Mouse (Mus musculus): Measurements from ENCODE around the gene Plvap.

Gene Plvap

DNA sequence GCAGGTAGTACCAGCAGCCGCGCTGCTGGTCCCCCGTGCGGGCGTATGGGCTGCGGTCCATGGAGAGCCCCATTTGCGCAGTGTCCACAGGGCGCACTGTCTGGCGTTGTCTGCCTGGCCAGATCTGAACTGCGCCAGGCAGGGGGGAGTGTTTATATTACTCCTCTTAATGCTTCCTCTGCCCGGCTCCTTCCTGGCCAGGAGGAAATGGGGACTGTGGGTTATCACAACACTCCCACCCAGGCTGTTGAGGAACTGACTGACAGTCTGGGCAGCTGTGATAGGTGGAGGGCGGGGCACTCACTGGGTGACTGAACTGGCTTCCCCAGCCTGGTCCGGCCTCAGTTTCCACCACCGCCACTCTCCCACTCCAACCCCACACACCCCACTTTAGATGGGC lies at the start of gene Plvap:
Gene Plvap (minus strand): TSS at position 109 of the 400 bp plus-strand sequence.
- TF ChIP-seq CTCF (conservative IDR thresholded peaks at IDR 0.05; ENCODE audit: low read length) = no peak
- TF ChIP-seq NANOG (IDR thresholded peaks at IDR 0.05; ENCODE audit: borderline replicate concordance, low read length) = no peak
- no peak for TF ChIP-seq POU5F1 (IDR thresholded peaks at IDR 0.05; ENCODE audit: borderline replicate concordance, low read length)
- Histone ChIP-seq H3K4me3 (replicated peaks; ENCODE audit: low read length) (peak within 1 kb of the TSS; percentile 70), H3K36me3 (ENCODE audit: insufficient read depth, low read length) (no peaks in the 10 kb centered on the region), H3K27me3 (ENCODE audit: insufficient read depth, low read length) (peaks cover 61% of the 10 kb centered on the region), H3K4me1 (replicated peaks; ENCODE audit: low read depth, low read length) (peaks cover 46% of the 10 kb centered on the region), H3K9me3 (ENCODE audit: low read length) (no peaks in the 10 kb centered on the region)

DNA sequence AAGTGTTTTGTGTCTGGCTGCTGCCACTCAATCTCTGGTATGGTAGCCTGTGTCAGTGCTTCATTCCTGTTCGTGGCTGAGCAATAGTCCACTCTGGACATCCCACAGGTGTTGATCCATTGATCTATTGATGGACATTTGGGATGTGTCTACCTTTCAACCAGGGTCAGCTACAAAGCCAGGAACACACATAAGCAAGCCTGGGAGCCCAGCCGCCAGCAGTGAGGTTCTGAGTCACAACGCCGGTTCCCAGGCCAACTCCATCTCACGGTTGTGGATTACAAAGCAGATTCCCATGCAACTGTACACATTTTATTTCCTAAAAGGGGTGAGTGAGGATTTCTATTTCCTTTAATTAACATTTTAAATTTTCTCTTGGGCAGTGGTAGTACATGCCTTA lies 49.2 kb upstream of the Plvap start:
- H3K4me1 ChIP-seq (replicated peaks; ENCODE audit: low read depth, low read length) = peaks cover 33% of the 10 kb centered on the region
- no peak overlapping the region for H3K4me3 ChIP-seq (replicated peaks; ENCODE audit: low read length)
- TF ChIP-seq POU5F1 (IDR thresholded peaks at IDR 0.05; ENCODE audit: borderline replicate concordance, low read length) (no peak), NANOG (IDR thresholded peaks at IDR 0.05; ENCODE audit: borderline replicate concordance, low read length) (no peak), CTCF (conservative IDR thresholded peaks at IDR 0.05; ENCODE audit: low read length) (no peak)
- peaks cover 7% of the 10 kb centered on the region for H3K9me3 ChIP-seq (ENCODE audit: low read length)
- peaks cover 77% of the 10 kb centered on the region for H3K27me3 ChIP-seq (ENCODE audit: insufficient read depth, low read length)
- H3K36me3 ChIP-seq (ENCODE audit: insufficient read depth, low read length) = no peaks in the 10 kb centered on the region

DNA sequence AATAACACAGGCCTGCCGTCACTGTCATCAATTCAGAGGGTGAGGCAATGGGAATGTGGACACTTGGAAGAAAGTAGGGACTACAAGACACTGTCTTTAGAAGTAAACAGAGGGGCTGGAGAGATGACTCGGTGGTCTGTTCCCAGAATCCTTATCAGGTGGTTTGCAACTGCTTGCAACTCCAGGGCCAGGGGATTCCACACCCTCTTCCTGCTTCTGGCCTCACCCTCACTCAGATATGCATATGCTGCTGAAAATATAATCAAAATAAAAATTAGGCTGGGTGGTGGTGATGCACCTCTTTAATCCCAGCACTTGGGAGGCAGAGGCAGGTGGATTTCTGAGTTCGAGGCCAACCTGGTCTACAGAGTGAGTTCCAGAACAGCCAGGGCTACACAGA lies 48.5 kb upstream of the Plvap start:
- H3K4me1 ChIP-seq (replicated peaks; ENCODE audit: low read depth, low read length) = peaks cover 29% of the 10 kb centered on the region
- no peak overlapping the region for H3K4me3 ChIP-seq (replicated peaks; ENCODE audit: low read length)
- H3K27me3 ChIP-seq (ENCODE audit: insufficient read depth, low read length) = peaks cover 80% of the 10 kb centered on the region
- no peak for TF ChIP-seq CTCF (conservative IDR thresholded peaks at IDR 0.05; ENCODE audit: low read length)
- no peak for TF ChIP-seq NANOG (IDR thresholded peaks at IDR 0.05; ENCODE audit: borderline replicate concordance, low read length)
- no peak for TF ChIP-seq POU5F1 (IDR thresholded peaks at IDR 0.05; ENCODE audit: borderline replicate concordance, low read length)
- peaks cover 7% of the 10 kb centered on the region for H3K9me3 ChIP-seq (ENCODE audit: low read length)
- no peaks in the 10 kb centered on the region for H3K36me3 ChIP-seq (ENCODE audit: insufficient read depth, low read length)

DNA sequence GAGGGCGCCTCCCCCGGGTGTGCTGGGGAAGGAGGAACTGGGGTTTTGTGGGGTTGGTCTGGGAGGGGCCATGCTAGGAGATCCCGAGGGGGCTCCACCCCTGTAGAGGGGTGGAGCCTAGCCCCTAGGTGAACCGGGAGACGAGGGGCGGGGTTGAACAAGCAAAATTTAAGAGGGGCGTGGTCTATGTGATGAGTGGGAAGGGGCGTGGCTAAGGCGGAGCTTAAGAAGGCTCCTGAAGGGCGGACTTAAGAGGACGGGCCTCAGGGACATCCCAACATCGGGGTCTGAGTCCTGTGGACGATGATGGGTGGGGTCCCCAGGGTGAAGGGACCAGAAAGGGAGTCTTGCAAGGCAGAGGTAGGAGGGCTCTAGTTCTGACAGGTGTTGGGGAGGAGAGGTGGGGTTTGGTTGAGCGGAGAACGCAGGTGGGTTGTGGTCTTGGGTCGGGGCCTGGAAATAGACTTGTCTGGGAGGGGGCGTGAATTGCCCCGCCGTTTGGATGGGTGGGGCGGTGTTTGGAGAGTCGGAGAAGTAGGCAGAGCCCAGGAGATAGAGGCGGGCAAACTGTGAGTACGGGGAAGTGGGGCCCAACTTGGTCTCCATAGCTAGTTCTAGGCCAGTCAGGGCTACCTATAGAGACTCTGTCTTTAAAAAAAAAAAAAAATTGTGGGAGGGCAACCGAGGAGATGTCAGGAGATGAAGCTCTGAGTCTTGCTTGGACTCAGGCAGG lies 47.6 kb upstream of the Plvap start:
- Histone ChIP-seq H3K27me3 (ENCODE audit: insufficient read depth, low read length) (peaks cover 77% of the 10 kb centered on the region), H3K9me3 (ENCODE audit: low read length) (peaks cover 4% of the 10 kb centered on the region), H3K4me3 (replicated peaks; ENCODE audit: low read length) (peak overlapping the region; percentile 85), H3K4me1 (replicated peaks; ENCODE audit: low read depth, low read length) (peaks cover 37% of the 10 kb centered on the region), H3K36me3 (ENCODE audit: insufficient read depth, low read length) (no peaks in the 10 kb centered on the region)
- no peak for TF ChIP-seq NANOG (IDR thresholded peaks at IDR 0.05; ENCODE audit: borderline replicate concordance, low read length)
- TF ChIP-seq POU5F1 (IDR thresholded peaks at IDR 0.05; ENCODE audit: borderline replicate concordance, low read length) = no peak
- TF ChIP-seq CTCF (conservative IDR thresholded peaks at IDR 0.05; ENCODE audit: low read length) = no peak

DNA sequence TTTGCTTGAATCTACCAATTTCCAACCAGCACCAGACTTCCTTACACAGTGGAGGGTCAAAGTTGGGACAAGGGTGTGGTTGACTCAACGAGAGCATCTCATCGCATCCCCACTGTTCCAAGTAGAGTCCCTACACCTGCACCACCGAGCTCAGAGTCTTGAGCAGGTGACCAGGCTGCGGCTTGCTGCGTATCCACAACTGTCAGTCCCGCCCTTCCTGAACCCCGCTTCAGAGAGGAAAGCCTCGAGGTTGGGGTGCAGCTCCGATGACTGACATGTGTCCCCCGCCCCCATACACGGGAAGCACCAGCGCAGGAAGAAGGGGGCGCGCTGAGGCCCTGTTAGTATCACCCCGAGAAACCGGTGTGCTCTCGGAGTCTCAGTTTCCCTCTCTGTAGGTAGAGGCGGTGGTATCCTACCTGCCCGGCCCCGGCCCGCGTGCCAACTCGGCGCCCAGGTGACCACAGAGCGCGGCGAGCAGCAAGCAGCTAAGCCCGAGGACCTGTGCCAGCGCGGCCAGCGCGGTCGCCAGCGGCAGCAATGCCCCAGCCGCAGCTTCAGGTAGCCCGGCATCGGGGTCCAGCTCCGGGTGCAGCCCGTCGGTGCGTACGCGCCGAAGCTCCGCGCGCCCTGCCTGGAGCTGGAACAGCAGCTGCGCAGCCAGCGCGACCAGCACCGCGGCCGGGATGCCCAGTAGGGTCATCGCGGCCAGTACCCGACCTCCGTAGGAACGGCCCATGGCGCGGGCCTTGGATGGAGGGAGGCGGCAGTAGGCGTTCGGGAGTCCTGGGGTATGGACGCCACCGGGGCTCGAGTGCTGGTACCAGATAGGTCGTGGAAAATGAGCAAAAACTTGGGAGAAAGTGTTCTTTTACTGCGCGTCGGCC lies 46.8 kb upstream of the Plvap start, which contains the start of gene Tmem221:
Gene Tmem221 (minus strand): TSS at position 801 of the 887 bp plus-strand sequence.
- H3K4me1 ChIP-seq (replicated peaks; ENCODE audit: low read depth, low read length) = peaks cover 37% of the 10 kb centered on the region
- no peaks in the 10 kb centered on the region for H3K36me3 ChIP-seq (ENCODE audit: insufficient read depth, low read length)
- TF ChIP-seq CTCF (conservative IDR thresholded peaks at IDR 0.05; ENCODE audit: low read length) (no peak), NANOG (IDR thresholded peaks at IDR 0.05; ENCODE audit: borderline replicate concordance, low read length) (no peak), POU5F1 (IDR thresholded peaks at IDR 0.05; ENCODE audit: borderline replicate concordance, low read length) (no peak)
- H3K9me3 ChIP-seq (ENCODE audit: low read length) = no peaks in the 10 kb centered on the region
- H3K27me3 ChIP-seq (ENCODE audit: insufficient read depth, low read length) = peaks cover 73% of the 10 kb centered on the region
- peak within 1 kb of the TSS; percentile 85 for H3K4me3 ChIP-seq (replicated peaks; ENCODE audit: low read length)

DNA sequence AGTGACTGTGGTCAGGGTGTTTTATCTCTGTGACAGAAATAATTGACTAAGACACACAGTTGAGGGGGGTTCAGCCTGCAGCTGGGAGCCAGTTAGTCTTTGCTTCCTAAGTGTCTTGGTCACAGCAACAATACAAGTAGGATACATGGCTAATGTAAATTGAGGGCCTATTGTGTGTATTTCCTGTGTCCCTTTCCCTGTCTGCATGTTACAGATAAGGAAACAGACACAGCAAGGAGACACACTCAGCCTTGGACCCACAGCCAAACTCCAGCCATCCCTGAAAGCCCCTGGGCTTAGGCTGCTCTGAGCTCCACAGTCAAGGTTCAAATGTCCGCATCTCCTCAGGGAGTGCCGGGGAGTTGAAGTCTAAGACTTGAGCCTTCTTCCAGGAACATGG lies 43.1 kb upstream of the Plvap start:
- Histone ChIP-seq H3K36me3 (ENCODE audit: insufficient read depth, low read length) (no peaks in the 10 kb centered on the region), H3K4me1 (replicated peaks; ENCODE audit: low read depth, low read length) (peaks cover 30% of the 10 kb centered on the region), H3K9me3 (ENCODE audit: low read length) (no peaks in the 10 kb centered on the region), H3K4me3 (replicated peaks; ENCODE audit: low read length) (no peak overlapping the region), H3K27me3 (ENCODE audit: insufficient read depth, low read length) (peaks cover 48% of the 10 kb centered on the region)
- TF ChIP-seq POU5F1 (IDR thresholded peaks at IDR 0.05; ENCODE audit: borderline replicate concordance, low read length) (no peak), CTCF (conservative IDR thresholded peaks at IDR 0.05; ENCODE audit: low read length) (no peak), NANOG (IDR thresholded peaks at IDR 0.05; ENCODE audit: borderline replicate concordance, low read length) (no peak)

DNA sequence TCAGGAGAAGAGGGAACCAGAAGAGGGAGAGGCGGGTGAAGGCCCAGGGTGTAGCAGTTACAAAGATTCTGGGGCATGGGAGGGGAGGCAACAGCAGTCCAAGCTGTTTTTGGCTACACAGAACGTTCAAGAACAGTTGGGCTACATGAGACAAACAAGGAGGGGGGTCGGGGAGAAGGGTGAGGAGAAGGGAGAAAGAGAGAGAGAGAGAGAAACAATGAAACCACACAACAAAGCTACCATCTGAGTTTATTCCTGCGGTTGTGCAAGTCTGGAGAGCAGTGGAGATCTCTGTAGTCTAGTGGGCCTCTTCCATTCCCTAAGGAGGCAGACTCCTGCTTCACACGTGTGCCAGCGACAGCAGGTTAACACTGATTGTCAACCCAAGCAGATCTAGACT lies 42.4 kb upstream of the Plvap start:
- H3K4me1 ChIP-seq (replicated peaks; ENCODE audit: low read depth, low read length) = peaks cover 25% of the 10 kb centered on the region
- peaks cover 48% of the 10 kb centered on the region for H3K27me3 ChIP-seq (ENCODE audit: insufficient read depth, low read length)
- TF ChIP-seq CTCF (conservative IDR thresholded peaks at IDR 0.05; ENCODE audit: low read length) (no peak), POU5F1 (IDR thresholded peaks at IDR 0.05; ENCODE audit: borderline replicate concordance, low read length) (no peak), NANOG (IDR thresholded peaks at IDR 0.05; ENCODE audit: borderline replicate concordance, low read length) (no peak)
- no peaks in the 10 kb centered on the region for H3K36me3 ChIP-seq (ENCODE audit: insufficient read depth, low read length)
- H3K9me3 ChIP-seq (ENCODE audit: low read length) = no peaks in the 10 kb centered on the region
- no peak overlapping the region for H3K4me3 ChIP-seq (replicated peaks; ENCODE audit: low read length)

DNA sequence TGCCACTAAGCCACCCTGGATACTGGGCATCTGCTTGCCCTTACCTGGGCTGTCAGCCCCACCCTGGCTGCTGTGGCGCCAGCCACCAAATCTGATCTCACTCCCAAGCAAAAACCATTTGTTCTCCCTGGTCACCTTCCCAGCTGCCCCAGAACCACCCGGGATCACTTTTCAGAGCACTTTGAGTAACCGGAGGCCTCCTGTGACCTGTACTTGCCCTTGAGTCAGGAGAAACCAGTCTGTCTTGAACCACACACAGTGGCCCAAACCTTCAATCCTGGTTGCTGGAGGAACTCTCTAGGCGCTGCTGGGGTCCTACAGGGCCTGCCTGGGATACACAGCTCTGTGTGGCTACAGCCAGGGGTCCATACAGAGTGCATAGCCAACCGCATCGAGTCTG lies 41.2 kb upstream of the Plvap start:
- Histone ChIP-seq H3K9me3 (ENCODE audit: low read length) (no peaks in the 10 kb centered on the region), H3K36me3 (ENCODE audit: insufficient read depth, low read length) (peaks cover 10% of the 10 kb centered on the region), H3K27me3 (ENCODE audit: insufficient read depth, low read length) (peaks cover 38% of the 10 kb centered on the region), H3K4me1 (replicated peaks; ENCODE audit: low read depth, low read length) (peaks cover 23% of the 10 kb centered on the region), H3K4me3 (replicated peaks; ENCODE audit: low read length) (no peak overlapping the region)
- TF ChIP-seq POU5F1 (IDR thresholded peaks at IDR 0.05; ENCODE audit: borderline replicate concordance, low read length) = no peak
- TF ChIP-seq NANOG (IDR thresholded peaks at IDR 0.05; ENCODE audit: borderline replicate concordance, low read length) = no peak
- no peak for TF ChIP-seq CTCF (conservative IDR thresholded peaks at IDR 0.05; ENCODE audit: low read length)
